Mouse (Mus musculus) heart, embryonic 11.5 days (tissue): ENCODE results near the gene Cnnm2. TPM values are rescaled to one million over a fixed set of nuclear protein-coding genes. Genes with fewer than 3 reads are reported as not detected.

Source experiments
- ATAC-seq: fragments of 200-750 bp; cut with Nextera tagmentation; replicated peaks from 2 replicates; pipeline ENCODE4 v1.8.0; 2017; ENCODE audit warnings: moderate library complexity; ENCODE audit not compliant: insufficient number of reproducible peaks, low FRiP score, low TSS enrichment
- H3K27ac ChIP-seq: fragments of 300-500 bp; sonication (generic); 2 replicates; pipeline ENCODE4 v1.5.1; 2014; ENCODE audit warnings: mild to moderate bottlenecking, low read depth, low read length
- H3K27me3 ChIP-seq: fragments of 300-500 bp; sonication (generic); 2 replicates; pipeline ENCODE4 v1.6.1; 2014; ENCODE audit warnings: mild to moderate bottlenecking, low read length, mixed read lengths; ENCODE audit not compliant: control insufficient read depth, insufficient read depth
- H3K36me3 ChIP-seq: fragments of 300-500 bp; sonication (generic); 2 replicates; pipeline ENCODE4 v1.6.1; 2014; ENCODE audit warnings: mild to moderate bottlenecking, low read length, moderate library complexity, mixed read lengths; ENCODE audit not compliant: control insufficient read depth, insufficient read depth
- H3K4me1 ChIP-seq: fragments of 300-500 bp; sonication (generic); 2 replicates; pipeline ENCODE4 v1.6.1; 2014; ENCODE audit warnings: low read length; ENCODE audit not compliant: control insufficient read depth, insufficient read depth
- H3K4me2 ChIP-seq: fragments of 300-500 bp; sonication (generic); 2 replicates; pipeline ENCODE4 v1.6.1; 2014; ENCODE audit warnings: mild to moderate bottlenecking, moderate library complexity
- H3K4me3 ChIP-seq: fragments of 300-500 bp; sonication (generic); 2 replicates; pipeline ENCODE4 v1.5.1; 2014; ENCODE audit warnings: low read depth, low read length
- H3K9ac ChIP-seq: fragments of 300-500 bp; sonication (generic); 2 replicates; pipeline ENCODE4 v1.6.1; 2014; ENCODE audit warnings: mild to moderate bottlenecking, low read depth, low read length, moderate library complexity
- H3K9me3 ChIP-seq: fragments of 300-500 bp; sonication (generic); replicated peaks from 2 replicates; pipeline ENCODE4 v1.6.1; 2016; ENCODE audit warnings: low read length; ENCODE audit not compliant: control insufficient read depth
- WGBS: fragments of 180-500 bp; shearing (Covaris S2); extraction: QIAGEN DNeasy Blood & Tissue Kit; methylation state at CpG from one replicate; pipeline ENCODE4 v1.1.7; 2014; ENCODE audit not compliant: insufficient replicate concordance; 5-methylcytosine and 5-hydroxymethylcytosine counted together
- polyA plus RNA-seq: library from polyadenylated mRNA; unstranded; fragments of >200 nt; fragmentation: Nextera tagmentation; extraction: Ambion mirVana; gene quantifications from 2 replicates; pipeline ENCODE4 v1.2.1, GENCODE M21; 2014

Cnnm2 gene
- polyA plus RNA-seq, 1 experiment from 2014 or later = 4.1 TPM

- H3K27ac ChIP-seq = no peak overlapping the region
These were observed 132.1 kb downstream of the Cnnm2 start for GRCm38 (mm10) chr19:46893484-46893883.

GRCm38 (mm10) chr19:46897135-46897534 lies 135.7 kb downstream of the Cnnm2 start:
- no peak overlapping the region for H3K4me2 ChIP-seq
- WGBS = 84% methylated on average over 3 of the region's 3 CpGs
- H3K9ac ChIP-seq = no peak overlapping the region
- peaks cover 5% of the 10 kb centered on the region; the same call in 1 of the 2 replicates for H3K9me3 ChIP-seq
- H3K27ac ChIP-seq = no peak overlapping the region
- H3K4me3 ChIP-seq = no peak overlapping the region; the same call in 1 of the 2 replicates
- no peaks in the 10 kb centered on the region for H3K27me3 ChIP-seq
- H3K4me1 ChIP-seq = peaks cover 8% of the 10 kb centered on the region; the same call in 1 of the 2 replicates
- H3K36me3 ChIP-seq = peaks cover 17% of the 10 kb centered on the region
- ATAC-seq = no peak

More at GRCm38 (mm10) chr19:46893484-46893883, 132.1 kb downstream of the Cnnm2 start:
- WGBS = 81% methylated on average over 7 of the region's 7 CpGs
- H3K9ac ChIP-seq = no peak overlapping the region
- H3K9me3 ChIP-seq = peaks cover 5% of the 10 kb centered on the region; the same call in 1 of the 2 replicates
- H3K4me2 ChIP-seq = no peak overlapping the region
- H3K36me3 ChIP-seq = peaks cover 28% of the 10 kb centered on the region
- no peak for ATAC-seq
- H3K4me3 ChIP-seq = no peak overlapping the region
- H3K4me1 ChIP-seq = no peaks in the 10 kb centered on the region; the same call in 1 of the 2 replicates
- no peaks in the 10 kb centered on the region for H3K27me3 ChIP-seq

DNA sequence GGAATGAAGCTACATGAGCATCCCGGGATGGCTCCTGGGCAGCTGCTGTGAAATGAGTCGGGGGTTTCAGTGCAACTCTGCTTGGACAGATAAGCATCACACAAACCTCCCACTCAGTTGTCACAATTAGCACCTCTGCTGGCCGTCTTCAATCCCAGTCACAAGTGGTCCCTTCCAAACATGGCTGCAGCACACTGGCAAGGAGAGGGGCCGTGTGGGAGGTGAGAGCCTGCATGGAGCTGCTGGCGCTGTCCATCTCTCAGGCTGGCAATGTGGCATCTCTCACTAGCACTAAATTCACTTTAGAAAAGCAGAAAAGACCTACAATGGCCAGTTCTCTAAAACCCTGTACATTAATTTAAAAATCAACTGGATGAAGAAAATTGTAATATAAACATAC lies 136.8 kb downstream of the Cnnm2 start:
- H3K27ac ChIP-seq = no peak overlapping the region
- H3K9ac ChIP-seq = no peak overlapping the region
- H3K4me1 ChIP-seq = peaks cover 8% of the 10 kb centered on the region; the same call in 1 of the 2 replicates
- 52% methylated on average over 5 of the region's 5 CpGs for WGBS
- H3K4me2 ChIP-seq = no peak overlapping the region
- no peaks in the 10 kb centered on the region for H3K27me3 ChIP-seq
- H3K9me3 ChIP-seq = peaks cover 5% of the 10 kb centered on the region; the same call in 1 of the 2 replicates
- H3K36me3 ChIP-seq = peaks cover 15% of the 10 kb centered on the region
- ATAC-seq = no peak
- no peak overlapping the region for H3K4me3 ChIP-seq

DNA sequence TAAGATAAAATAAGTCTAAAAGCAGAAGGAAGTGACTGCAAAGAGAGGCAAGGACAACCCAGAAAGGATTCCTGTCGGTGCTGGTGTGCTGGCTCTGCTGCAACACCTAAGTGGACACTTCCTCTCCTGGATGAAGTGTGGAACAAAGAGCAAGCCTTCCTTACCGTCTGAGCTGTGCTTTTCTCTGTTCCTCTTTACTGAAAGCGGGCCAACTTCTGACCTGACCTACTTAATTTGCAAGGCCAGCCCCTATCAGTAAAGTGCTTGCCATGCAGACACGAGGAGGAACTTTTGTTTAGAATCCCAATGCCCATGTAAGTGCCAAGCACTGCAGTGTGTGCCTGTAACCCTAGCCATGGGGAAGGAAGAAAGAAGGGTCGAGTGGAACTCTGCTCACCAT lies 137.9 kb downstream of the Cnnm2 start:
- Histone ChIP-seq H3K9me3 (peaks cover 5% of the 10 kb centered on the region; the same call in 1 of the 2 replicates), H3K27ac (no peak overlapping the region), H3K4me2 (no peak overlapping the region), H3K4me3 (no peak overlapping the region), H3K36me3 (peaks cover 15% of the 10 kb centered on the region), H3K9ac (no peak overlapping the region), H3K27me3 (no peaks in the 10 kb centered on the region), H3K4me1 (peaks cover 8% of the 10 kb centered on the region; the same call in 1 of the 2 replicates)
- 43% methylated on average over 5 of the region's 5 CpGs for WGBS
- no peak for ATAC-seq

DNA sequence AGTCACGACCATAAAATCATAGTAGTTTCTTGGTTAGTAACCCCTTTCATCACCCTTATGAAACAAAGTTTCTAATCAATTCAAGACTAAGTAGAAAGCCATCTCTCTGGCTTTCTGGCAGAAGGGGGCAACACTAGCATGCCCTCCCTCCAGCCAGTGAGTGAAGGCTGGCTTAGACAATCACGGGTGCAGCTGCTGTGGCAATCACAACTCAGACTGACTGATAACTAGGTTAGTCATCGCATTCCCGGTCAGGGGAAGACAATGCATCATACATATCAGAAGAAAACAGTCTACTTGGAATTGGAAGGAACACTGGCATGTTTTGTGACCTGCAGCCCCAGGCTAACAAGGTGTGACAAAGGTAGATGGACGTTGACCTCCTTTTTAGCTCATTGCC lies 138.5 kb downstream of the Cnnm2 start:
- 53% methylated on average over 5 of the region's 5 CpGs for WGBS
- H3K4me2 ChIP-seq = no peak overlapping the region
- no peak overlapping the region for H3K27ac ChIP-seq
- no peaks in the 10 kb centered on the region for H3K27me3 ChIP-seq
- H3K9me3 ChIP-seq = peaks cover 5% of the 10 kb centered on the region; the same call in 1 of the 2 replicates
- peaks cover 13% of the 10 kb centered on the region for H3K36me3 ChIP-seq
- ATAC-seq = no peak
- H3K4me1 ChIP-seq = peaks cover 8% of the 10 kb centered on the region; the same call in 1 of the 2 replicates
- H3K9ac ChIP-seq = no peak overlapping the region
- no peak overlapping the region for H3K4me3 ChIP-seq

- Histone ChIP-seq H3K27ac (no peak overlapping the region), H3K9ac (no peak overlapping the region), H3K36me3 (peaks cover 13% of the 10 kb centered on the region), H3K9me3 (peaks cover 5% of the 10 kb centered on the region; the same call in 1 of the 2 replicates), H3K4me3 (no peak overlapping the region), H3K4me1 (peaks cover 12% of the 10 kb centered on the region), H3K27me3 (no peaks in the 10 kb centered on the region), H3K4me2 (no peak overlapping the region)
- no peak for ATAC-seq
- 64% methylated on average over 6 of the region's 6 CpGs for WGBS
These were observed 139.4 kb downstream of the Cnnm2 start for GRCm38 (mm10) chr19:46900786-46901185.

DNA sequence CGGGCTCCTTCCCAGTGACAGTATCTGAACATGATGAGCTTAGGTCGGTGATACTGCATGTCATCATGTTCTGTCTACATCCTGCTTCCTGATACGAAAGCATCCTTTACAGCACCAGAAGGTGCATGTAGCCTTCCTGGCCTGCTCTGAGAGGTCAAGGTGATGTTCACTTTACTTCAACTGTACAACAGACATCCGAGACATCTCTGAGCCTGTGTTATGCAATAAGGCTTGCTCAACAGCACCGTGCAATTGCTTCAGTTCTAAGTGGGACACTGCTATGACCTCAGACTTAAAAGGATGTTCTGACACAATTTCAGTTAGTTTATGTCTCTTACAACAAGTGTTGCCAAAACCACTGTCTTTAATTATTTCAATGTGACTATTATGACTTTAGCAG lies 139.9 kb downstream of the Cnnm2 start:
- Histone ChIP-seq H3K36me3 (peaks cover 13% of the 10 kb centered on the region), H3K4me1 (peaks cover 12% of the 10 kb centered on the region), H3K4me2 (no peak overlapping the region), H3K27me3 (no peaks in the 10 kb centered on the region), H3K9ac (no peak overlapping the region), H3K4me3 (no peak overlapping the region), H3K27ac (no peak overlapping the region), H3K9me3 (peaks cover 5% of the 10 kb centered on the region; the same call in 1 of the 2 replicates)
- WGBS = 74% methylated on average over 5 of the region's 5 CpGs
- no peak for ATAC-seq

DNA sequence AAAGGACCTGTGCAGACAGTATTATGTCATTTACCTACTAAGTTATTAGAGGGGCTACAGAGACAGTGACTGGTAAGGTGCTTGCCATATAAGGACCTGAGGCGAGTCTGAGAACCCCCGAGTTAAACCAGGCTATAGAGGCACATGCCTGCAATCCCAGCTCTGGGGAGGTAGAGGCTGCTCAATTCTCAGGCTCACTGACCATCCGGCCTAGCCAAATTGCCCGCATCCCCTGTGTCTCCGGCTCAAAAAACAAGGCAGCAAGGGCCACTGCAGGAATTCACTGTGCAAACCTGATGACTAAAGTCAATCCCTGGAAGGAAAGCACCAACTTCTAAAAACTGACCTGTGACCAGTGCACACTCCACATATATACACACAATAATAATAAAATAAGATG lies 142.0 kb downstream of the Cnnm2 start:
- 92% methylated on average over 5 of the region's 5 CpGs for WGBS
- Histone ChIP-seq H3K4me2 (no peak overlapping the region), H3K27ac (no peak overlapping the region), H3K27me3 (no peaks in the 10 kb centered on the region), H3K9ac (no peak overlapping the region), H3K4me1 (peaks cover 12% of the 10 kb centered on the region), H3K9me3 (no peaks in the 10 kb centered on the region), H3K4me3 (no peak overlapping the region), H3K36me3 (no peaks in the 10 kb centered on the region; the same call in 1 of the 2 replicates)
- no peak for ATAC-seq

- no peak for ATAC-seq
- 68% methylated on average over 1 of the region's 1 CpGs for WGBS
- H3K4me2 ChIP-seq = no peak overlapping the region
These were observed 143.5 kb downstream of the Cnnm2 start for GRCm38 (mm10) chr19:46904907-46905306.

More at GRCm38 (mm10) chr19:46904907-46905306, 143.5 kb downstream of the Cnnm2 start:
- Histone ChIP-seq H3K9me3 (no peaks in the 10 kb centered on the region), H3K4me1 (peaks cover 10% of the 10 kb centered on the region), H3K9ac (no peak overlapping the region), H3K27me3 (no peaks in the 10 kb centered on the region), H3K27ac (peak overlapping the region; percentile 37; the same call in 1 of the 2 replicates), H3K4me3 (no peak overlapping the region), H3K36me3 (no peaks in the 10 kb centered on the region)
